Comparison of ENCODE assay signal across 22 mouse cellular contexts in the genomic region with DNA sequence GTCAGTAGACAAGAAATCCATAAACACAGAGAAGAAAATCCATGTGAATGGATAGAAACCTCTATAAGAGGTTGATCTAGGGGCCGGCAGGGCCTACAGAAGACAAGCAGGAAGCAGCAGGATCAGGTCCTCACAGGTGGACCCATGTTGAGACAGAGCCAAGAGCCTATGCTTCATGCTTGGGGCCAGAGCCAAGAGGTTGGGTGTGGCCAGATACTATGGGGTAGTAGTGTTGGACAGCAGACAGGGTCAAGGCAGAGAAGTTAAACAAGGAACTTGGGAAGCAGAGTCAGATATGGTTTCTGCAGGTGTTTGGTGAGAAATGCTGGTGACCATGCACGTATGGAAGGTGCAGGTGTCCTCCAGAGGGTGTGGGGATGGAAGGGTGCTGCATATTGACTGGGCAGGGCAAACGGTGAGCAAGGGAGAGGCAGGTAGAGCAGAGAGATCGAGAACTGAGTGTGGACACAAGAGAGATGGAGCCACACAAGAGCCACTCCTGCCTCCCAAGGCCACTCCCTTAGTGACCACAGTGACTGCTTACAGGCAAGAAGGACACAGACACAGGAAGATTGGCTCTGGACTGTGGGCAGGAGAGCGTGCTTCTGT.
DNase-seq lines count a peak whose midpoint lies in the region; ATAC-seq lines count a peak whose summit lies in the region.
"Had no signal": no experiment of that assay in that cellular context is flagged by ENCODE, and none has a peak within 500 bp of the region (broad histone marks: within the 10 kb centered on the region; RNA-seq: fewer than 3 reads in every experiment).

No protein-coding gene starts in this region.

- ATAC-seq in stomach, embryonic 15.5 days (ENCODE audit: insufficient read depth, low FRiP score, low read depth) = peak; percentile 36; the same call in 1 of the 2 replicates
- no peak for ATAC-seq in heart, embryonic 12.5 days (ENCODE audit: insufficient number of reproducible peaks, low FRiP score)
- ATAC-seq in hindbrain, embryonic 16.5 days = no peak
- ATAC-seq: CD4-positive, CD25-positive, alpha-beta regulatory T cell, adult 4 months; forebrain, embryonic 15.5 days; Patski had no signal

- H3K4me3 ChIP-seq in stomach, embryonic 15.5 days (replicated peaks) = no peak overlapping the region
- H3K4me3 ChIP-seq in heart, embryonic 12.5 days = no peak overlapping the region
- no peak overlapping the region for H3K4me3 ChIP-seq in hindbrain, embryonic 16.5 days (ENCODE audit: low read length)
- H3K4me3 ChIP-seq: embryonic facial prominence, embryonic 12.5 days; embryonic facial prominence, embryonic 15.5 days; forebrain, embryonic 15.5 days; heart, embryonic 13.5 days had no signal

- H3K9ac ChIP-seq in stomach, embryonic 15.5 days = no peak overlapping the region
- H3K9ac ChIP-seq in heart, embryonic 12.5 days = no peak overlapping the region
- H3K9ac ChIP-seq in hindbrain, embryonic 16.5 days (ENCODE audit: low read depth, low read length) = no peak overlapping the region
- H3K9ac ChIP-seq: embryonic facial prominence, embryonic 12.5 days; embryonic facial prominence, embryonic 15.5 days; forebrain, embryonic 15.5 days; heart, embryonic 13.5 days; hindbrain, embryonic 14.5 days had no signal

- H3K27me3 ChIP-seq in stomach, embryonic 15.5 days (replicated peaks) = no peaks in the 10 kb centered on the region
- H3K27me3 ChIP-seq in heart, embryonic 12.5 days (replicated peaks) = no peaks in the 10 kb centered on the region
- no peaks in the 10 kb centered on the region for H3K27me3 ChIP-seq in hindbrain, embryonic 16.5 days (replicated peaks; ENCODE audit: control insufficient read depth, insufficient read depth, low read length)
- H3K27me3 ChIP-seq: embryonic facial prominence, embryonic 12.5 days; embryonic facial prominence, embryonic 15.5 days; forebrain, embryonic 15.5 days; Patski had no signal

- peak; percentile 18 to 24 for DNase-seq in urinary bladder, adult 18-20 months (ENCODE audit: low spot score in 2 of 2)
- no peak for DNase-seq in urinary bladder, postnatal 25 days (ENCODE audit: low spot score)
- DNase-seq in large intestine, adult 2 months (ENCODE audit: low read depth, low spot score) = peak; percentile 90
- DNase-seq: adrenal gland, postnatal 10 days; adrenal gland, postnatal 36 days; cerebellum, adult 18-20 months; cerebellum, adult 9-11 months; cerebellum, postnatal 25 days; gastrocnemius, postnatal 25 days; heart, adult 18-20 months; heart, postnatal 14 days; heart, postnatal 4 days had no signal

- no peaks in the 10 kb centered on the region for H3K36me3 ChIP-seq in stomach, embryonic 15.5 days
- no peaks in the 10 kb centered on the region for H3K36me3 ChIP-seq in heart, embryonic 12.5 days
- H3K36me3 ChIP-seq in hindbrain, embryonic 16.5 days (ENCODE audit: control insufficient read depth, insufficient read depth, low read length) = 0 out of 2 replicates have a peak, but pooled peaks cover 6% of the 10 kb centered on the region
- H3K36me3 ChIP-seq: embryonic facial prominence, embryonic 12.5 days; embryonic facial prominence, embryonic 15.5 days; forebrain, embryonic 15.5 days; heart, embryonic 13.5 days had no signal

- no peak overlapping the region for H3K27ac ChIP-seq in stomach, embryonic 15.5 days
- no peak overlapping the region for H3K27ac ChIP-seq in heart, embryonic 12.5 days (ENCODE audit: poor library complexity, severe bottlenecking)
- H3K27ac ChIP-seq in hindbrain, embryonic 16.5 days (ENCODE audit: low read depth, low read length) = no peak overlapping the region
- H3K27ac ChIP-seq: embryonic facial prominence, embryonic 12.5 days; embryonic facial prominence, embryonic 15.5 days; forebrain, embryonic 15.5 days; heart, embryonic 13.5 days; hindbrain, embryonic 14.5 days had no signal

- no peaks in the 10 kb centered on the region for H3K4me1 ChIP-seq in stomach, embryonic 15.5 days
- peaks cover 27% of the 10 kb centered on the region for H3K4me1 ChIP-seq in heart, embryonic 12.5 days (replicated peaks)
- H3K4me1 ChIP-seq in hindbrain, embryonic 16.5 days (ENCODE audit: control insufficient read depth, insufficient read depth, low read depth, low read length) = peaks cover 8% of the 10 kb centered on the region
- H3K4me1 ChIP-seq: embryonic facial prominence, embryonic 15.5 days had no signal

- H3K9me3 ChIP-seq in stomach, embryonic 15.5 days = no peaks in the 10 kb centered on the region
- no peaks in the 10 kb centered on the region for H3K9me3 ChIP-seq in heart, embryonic 12.5 days (replicated peaks)
- no peaks in the 10 kb centered on the region for H3K9me3 ChIP-seq in hindbrain, embryonic 16.5 days (ENCODE audit: control insufficient read depth, low read length)
- H3K9me3 ChIP-seq: embryonic facial prominence, embryonic 12.5 days; embryonic facial prominence, embryonic 15.5 days; forebrain, embryonic 15.5 days; heart, embryonic 13.5 days had no signal

- H3K4me2 ChIP-seq in stomach, embryonic 15.5 days = no peak overlapping the region
- H3K4me2 ChIP-seq in heart, embryonic 12.5 days = no peak overlapping the region
- H3K4me2 ChIP-seq in hindbrain, embryonic 16.5 days (ENCODE audit: low read length) = no peak overlapping the region
- H3K4me2 ChIP-seq: embryonic facial prominence, embryonic 12.5 days; embryonic facial prominence, embryonic 15.5 days; forebrain, embryonic 15.5 days; heart, embryonic 13.5 days; hindbrain, embryonic 14.5 days had no signal

- 30% methylated on average over 5 of the region's 5 CpGs for WGBS in large intestine, adult 2 months
- 78% methylated on average over 5 of the region's 5 CpGs for WGBS in stomach, embryonic 15.5 days
- WGBS in heart, embryonic 12.5 days = 83% methylated on average over 5 of the region's 5 CpGs
- 94% methylated on average over 5 of the region's 5 CpGs for WGBS in hindbrain, embryonic 16.5 days
